Mouse (Mus musculus) small intestine, adult 2 months (tissue): Measurements from ENCODE around the gene Aven. TPM values are rescaled to one million over a fixed set of nuclear protein-coding genes. Genes with fewer than 3 reads are reported as not detected.

Source experiments
- H3K27ac ChIP-seq: fragments of 200-500 bp; 2 replicates; pipeline ENCODE4 v1.5.1; 2012; ENCODE audit warnings: low read depth, low read length, control low read depth, inconsistent platforms; ENCODE audit not compliant: insufficient read depth
- H3K27me3 ChIP-seq: fragments of 200-500 bp; 2 replicates; pipeline ENCODE4 v1.6.1; 2012; ENCODE audit warnings: mild to moderate bottlenecking, moderate library complexity, low read length, inconsistent platforms; ENCODE audit not compliant: control insufficient read depth, insufficient read depth
- H3K36me3 ChIP-seq: fragments of 200-500 bp; 2 replicates; pipeline ENCODE4 v1.6.1; 2012; ENCODE audit warnings: mild to moderate bottlenecking, low read length, control low read depth, inconsistent platforms; ENCODE audit not compliant: control insufficient read depth, insufficient read depth
- H3K4me1 ChIP-seq: fragments of 200-500 bp; 2 replicates; pipeline ENCODE4 v1.6.1; 2012; ENCODE audit warnings: low read length, inconsistent platforms, mixed read lengths; ENCODE audit not compliant: control insufficient read depth, insufficient read depth, insufficient read length
- H3K4me3 ChIP-seq: fragments of 200-500 bp; 2 replicates; pipeline ENCODE4 v1.5.1; 2012; ENCODE audit warnings: low read depth, mild to moderate bottlenecking, control low read depth, inconsistent platforms, low read length, moderate library complexity
- CTCF ChIP-seq: fragments of 200-500 bp; IDR thresholded peaks from 2 replicates; pipeline ENCODE4 v1.5.1; 2012; ENCODE audit warnings: low read depth, mild to moderate bottlenecking, control low read depth, inconsistent platforms, low read length, moderate library complexity, mixed read lengths; ENCODE audit not compliant: insufficient replicate concordance, insufficient read length; ENCODE audit errors: extremely low read depth
- POLR2A ChIP-seq: fragments of 200-500 bp; IDR thresholded peaks from 2 replicates; pipeline ENCODE4 v1.6.1; 2012; ENCODE audit warnings: low read depth, mild to moderate bottlenecking, control low read depth, inconsistent platforms, low read length, moderate library complexity
- WGBS: fragments of 180-500 bp; shearing (Covaris S2); methylation state at CpG from one replicate; pipeline ENCODE4 v1.1.7; 2018; 5-methylcytosine and 5-hydroxymethylcytosine counted together
- polyA plus RNA-seq: library from polyadenylated mRNA; depleted of rRNA; stranded (reverse); fragments of >200 nt; gene quantifications from 2 replicates; pipeline ENCODE4 v1.2.3, GENCODE M21; 2012

Aven gene
- polyA plus RNA-seq, 1 experiment: 2.2 TPM

GRCm38 (mm10) chr2:112596415-112596814 lies 103.7 kb downstream of the Aven start:
- no peaks in the 10 kb centered on the region for H3K27me3 ChIP-seq
- H3K36me3 ChIP-seq: no peaks in the 10 kb centered on the region
- no peak overlapping the region for H3K4me3 ChIP-seq
- H3K4me1 ChIP-seq: no peaks in the 10 kb centered on the region
- TF ChIP-seq CTCF: no peak
- TF ChIP-seq POLR2A: no peak
- 65% methylated on average over 5 of the region's 5 CpGs for WGBS
- H3K27ac ChIP-seq: no peak overlapping the region

GRCm38 (mm10) chr2:112597064-112597463 lies 104.3 kb downstream of the Aven start:
- Histone ChIP-seq H3K4me3 (no peak overlapping the region), H3K4me1 (no peaks in the 10 kb centered on the region), H3K27me3 (no peaks in the 10 kb centered on the region), H3K27ac (no peak overlapping the region), H3K36me3 (no peaks in the 10 kb centered on the region)
- 66% methylated on average over 1 of the region's 1 CpGs for WGBS
- no peak for TF ChIP-seq POLR2A
- TF ChIP-seq CTCF: no peak

GRCm38 (mm10) chr2:112600222-112600621 lies 107.5 kb downstream of the Aven start:
- no peak overlapping the region for H3K27ac ChIP-seq
- H3K36me3 ChIP-seq: no peaks in the 10 kb centered on the region
- TF ChIP-seq CTCF: no peak
- no peak for TF ChIP-seq POLR2A
- no peaks in the 10 kb centered on the region for H3K27me3 ChIP-seq
- H3K4me3 ChIP-seq: no peak overlapping the region
- H3K4me1 ChIP-seq: no peaks in the 10 kb centered on the region
- WGBS: 83% methylated on average over 10 of the region's 10 CpGs

GRCm38 (mm10) chr2:112602487-112602886 lies 109.7 kb downstream of the Aven start:
- WGBS: 84% methylated on average over 8 of the region's 8 CpGs
- Histone ChIP-seq H3K27me3 (no peaks in the 10 kb centered on the region), H3K4me3 (no peak overlapping the region), H3K36me3 (no peaks in the 10 kb centered on the region), H3K4me1 (no peaks in the 10 kb centered on the region), H3K27ac (no peak overlapping the region)
- no peak for TF ChIP-seq POLR2A
- TF ChIP-seq CTCF: no peak

GRCm38 (mm10) chr2:112606536-112606935 lies 113.8 kb downstream of the Aven start:
- no peaks in the 10 kb centered on the region for H3K27me3 ChIP-seq
- H3K27ac ChIP-seq: no peak overlapping the region
- H3K4me1 ChIP-seq: no peaks in the 10 kb centered on the region
- H3K4me3 ChIP-seq: no peak overlapping the region
- H3K36me3 ChIP-seq: no peaks in the 10 kb centered on the region
- TF ChIP-seq CTCF (no peak), POLR2A (no peak)
- WGBS: 88% methylated on average over 3 of the region's 3 CpGs

- Histone ChIP-seq H3K27ac (no peak overlapping the region), H3K27me3 (no peaks in the 10 kb centered on the region), H3K4me3 (no peak overlapping the region), H3K4me1 (no peaks in the 10 kb centered on the region), H3K36me3 (no peaks in the 10 kb centered on the region)
- no peak for TF ChIP-seq CTCF
- WGBS: 81% methylated on average over 3 of the region's 3 CpGs
Measured at GRCm38 (mm10) chr2:112612628-112613027, 119.9 kb downstream of the Aven start.

- Histone ChIP-seq H3K27ac (no peak overlapping the region), H3K4me3 (no peak overlapping the region), H3K36me3 (no peaks in the 10 kb centered on the region), H3K27me3 (no peaks in the 10 kb centered on the region), H3K4me1 (no peaks in the 10 kb centered on the region)
- 88% methylated on average over 7 of the region's 7 CpGs for WGBS
- TF ChIP-seq POLR2A (no peak), CTCF (no peak)
Measured at GRCm38 (mm10) chr2:112614375-112614774, 121.6 kb downstream of the Aven start.

- H3K4me3 ChIP-seq: no peak overlapping the region
- no peaks in the 10 kb centered on the region for H3K4me1 ChIP-seq
- 72% methylated on average over 3 of the region's 3 CpGs for WGBS
- H3K27ac ChIP-seq: no peak overlapping the region
- no peaks in the 10 kb centered on the region for H3K36me3 ChIP-seq
- no peaks in the 10 kb centered on the region for H3K27me3 ChIP-seq
- no peak for TF ChIP-seq CTCF
Measured at GRCm38 (mm10) chr2:112617206-112617605, 124.4 kb downstream of the Aven start.
